Mouse (Mus musculus) T-helper 17 cell (primary cell): ENCODE measurements around the gene Pagr1b.

ENCODE experiments used
- in situ Hi-C, 2 experiments: fragments of 300-600 bp; cut with MboI, MseI; formaldehyde crosslinking; loops; 1 replicate in 1 of 2; 2 replicates in 1 of 2; pipeline ENCODE4 v1.15.1; 2025; ENCODE audit warnings: high pct_unique_total_duplicates in 2 of 2

Gene Pagr1b

GRCm38 (mm10) chr7:127007313-127008024 lies 8.8 kb downstream of the Pagr1b start:
- in situ Hi-C loops, result no loop called here

- in situ Hi-C loops, result no loop called here
Observed at GRCm38 (mm10) chr7:127004122-127004875, 12.0 kb downstream of the Pagr1b start.

DNA sequence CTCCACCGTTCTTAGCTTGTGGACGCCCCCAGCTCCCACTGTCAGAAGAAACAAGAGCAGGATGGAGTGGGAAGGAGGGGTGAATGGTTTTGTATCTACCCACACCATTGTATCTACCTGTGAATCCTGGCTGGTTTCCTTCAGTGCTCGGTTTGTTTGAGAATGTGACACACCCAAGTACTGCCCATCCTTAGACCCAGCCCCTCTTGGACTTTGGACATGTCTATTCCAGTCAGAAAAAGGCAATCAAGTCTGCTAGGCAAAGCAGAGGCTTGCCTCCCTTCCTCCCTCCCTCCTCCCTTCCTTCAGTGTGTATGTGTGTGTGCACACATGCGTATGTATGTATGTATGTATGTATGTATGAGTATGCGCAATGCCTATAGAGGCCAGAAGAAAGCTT lies 12.7 kb downstream of the Pagr1b start:
- in situ Hi-C loops, result no loop called here

GRCm38 (mm10) chr7:126999568-126999967 lies 16.7 kb downstream of the Pagr1b start:
- in situ Hi-C loops, result no loop called here

- in situ Hi-C loops, result no loop called here
Observed at GRCm38 (mm10) chr7:126996449-126996848, 19.8 kb downstream of the Pagr1b start.

DNA sequence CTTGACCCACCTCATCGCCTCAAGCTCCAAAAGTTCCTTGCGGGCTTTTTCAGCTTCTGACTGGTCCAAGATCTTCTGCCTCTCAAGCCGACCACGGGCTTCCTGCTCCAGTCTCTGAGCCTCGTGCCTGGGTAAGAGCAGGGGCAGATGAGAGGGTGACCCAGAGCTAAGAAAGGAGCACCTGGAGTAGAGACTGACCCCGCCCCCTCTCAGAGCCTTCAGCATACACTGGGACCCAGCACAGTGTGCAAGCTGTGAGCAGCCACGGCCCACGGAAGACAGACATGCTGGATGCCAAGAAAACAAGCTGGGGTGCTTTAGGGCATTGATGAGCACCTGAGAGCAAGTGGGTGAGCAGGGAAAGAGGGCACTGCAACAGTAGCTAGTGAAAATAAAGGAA lies 27.5 kb downstream of the Pagr1b start:
- in situ Hi-C loops, result no loop called here

- in situ Hi-C loops, result no loop called here
Observed at GRCm38 (mm10) chr7:126986319-126986718, 30.0 kb downstream of the Pagr1b start.

- in situ Hi-C loops, result loop anchor here in 1 of 2 experiments (5.0 kb wide), 1 partner anchor 67 kb away; no protein-coding TSS in a partner anchor
Observed at GRCm38 (mm10) chr7:126984667-126985444, 31.4 kb downstream of the Pagr1b start.

DNA sequence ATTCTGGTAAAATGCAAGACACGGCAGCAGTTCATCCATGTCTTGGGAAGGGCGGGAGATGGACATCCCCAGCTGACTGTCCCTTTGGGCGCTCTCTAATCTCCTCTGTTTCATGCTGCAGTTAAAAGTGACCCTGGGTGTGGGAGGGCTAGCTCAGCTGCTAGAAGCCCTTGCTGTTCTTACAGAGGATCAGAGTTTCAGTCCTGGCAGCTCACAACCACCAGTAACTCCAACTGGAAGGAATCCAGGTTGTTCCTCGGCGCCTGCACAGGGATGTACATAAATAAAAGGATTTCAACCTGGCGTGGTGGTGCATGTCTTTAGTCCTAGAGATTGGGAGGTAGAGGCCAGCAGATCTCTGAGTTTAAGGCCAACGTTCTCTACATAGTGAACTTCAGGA lies 33.2 kb downstream of the Pagr1b start:
- in situ Hi-C loops, result loop anchor here in 1 of 2 experiments (5.0 kb wide), 1 partner anchor 69 kb away; no protein-coding TSS in a partner anchor

DNA sequence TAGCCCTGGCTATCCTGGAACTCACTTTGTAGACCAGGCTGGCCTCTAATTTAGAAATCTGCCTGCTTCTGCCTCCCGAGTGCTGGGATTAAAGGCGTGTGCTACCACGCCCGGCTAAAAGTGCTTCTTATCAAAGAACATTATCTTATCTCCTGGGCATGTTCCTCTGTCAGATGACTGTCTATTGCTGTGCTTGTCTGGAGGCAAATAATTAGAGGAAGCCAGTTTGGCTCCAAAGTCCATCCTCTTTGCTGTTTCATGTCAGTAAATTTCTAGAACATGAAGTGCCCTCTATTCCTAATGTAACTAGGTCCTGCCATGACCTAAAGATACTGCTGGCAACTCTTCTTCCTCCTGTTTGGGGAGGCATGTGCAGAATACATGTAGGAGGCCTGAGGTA lies 34.2 kb downstream of the Pagr1b start:
- in situ Hi-C loops, result loop anchor here in 1 of 2 experiments (5.0 kb wide), 1 partner anchor 70 kb away; no protein-coding TSS in a partner anchor

DNA sequence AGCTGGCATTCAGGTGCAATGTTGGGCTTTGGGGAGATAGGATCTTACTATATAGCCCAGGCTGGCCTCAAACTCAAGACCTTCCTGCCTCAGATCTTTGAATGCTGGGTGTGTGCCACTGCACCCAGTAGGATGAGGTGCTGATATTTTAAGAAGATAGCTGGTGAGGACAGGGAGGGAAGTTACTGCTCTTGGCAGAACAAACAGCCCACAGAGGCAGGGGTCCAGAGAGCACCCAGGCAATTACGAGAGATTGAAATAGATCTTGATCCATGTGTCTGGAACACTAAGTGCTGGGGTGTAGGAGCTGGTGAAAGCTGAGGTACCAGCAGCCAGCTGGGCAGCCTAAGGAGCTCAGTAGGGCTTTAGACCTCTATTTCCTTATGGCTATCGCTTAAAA lies 34.7 kb downstream of the Pagr1b start:
- in situ Hi-C loops, result loop anchor here in 1 of 2 experiments (5.0 kb wide), 1 partner anchor 71 kb away; no protein-coding TSS in a partner anchor

- in situ Hi-C loops, result no loop called here
Observed at GRCm38 (mm10) chr7:126978841-126979240, 37.4 kb downstream of the Pagr1b start.

DNA sequence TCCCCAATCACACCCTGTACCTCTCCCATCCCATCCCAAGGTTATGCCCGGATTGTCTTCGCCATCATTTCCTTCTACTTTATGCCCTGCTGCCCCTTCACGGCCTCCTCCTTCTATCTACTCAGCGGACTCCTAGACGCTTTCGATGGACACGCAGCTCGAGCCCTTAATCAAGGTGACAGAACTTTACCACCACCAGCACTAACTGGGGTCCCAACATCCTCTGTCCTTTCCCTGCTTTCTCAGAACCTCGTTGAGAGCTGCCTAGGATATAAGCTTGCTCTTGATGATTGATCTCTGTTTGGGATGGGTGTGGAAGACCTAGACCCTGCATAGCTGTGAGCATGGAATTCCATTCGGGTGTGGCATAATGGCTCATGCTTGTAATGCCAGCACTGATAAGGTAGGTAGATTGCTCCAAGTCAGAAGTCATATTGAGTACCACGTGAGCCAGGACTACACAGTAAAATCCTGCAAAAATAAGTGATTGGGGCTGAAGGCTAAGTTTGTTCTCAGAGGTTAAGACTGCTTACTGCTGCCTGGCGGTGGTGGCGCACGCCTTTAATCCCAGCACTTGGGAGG lies 39.3 kb downstream of the Pagr1b start:
- in situ Hi-C loops, result no loop called here

- in situ Hi-C loops, result no loop called here
Observed at GRCm38 (mm10) chr7:126975950-126976866, 40.1 kb downstream of the Pagr1b start, which contains the start of gene Cdiptos. TSS of gene Cdiptos (minus strand) at chr7:126976098.

DNA sequence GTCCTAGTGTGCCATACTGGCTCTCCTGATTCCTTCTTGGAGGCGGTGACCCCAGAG lies 40.6 kb downstream of the Pagr1b start, which contains the start of gene Cdipt:
TSS of gene Cdipt (plus strand) at position 22 of the 57 bp plus-strand sequence.
- in situ Hi-C loops, result no loop called here

DNA sequence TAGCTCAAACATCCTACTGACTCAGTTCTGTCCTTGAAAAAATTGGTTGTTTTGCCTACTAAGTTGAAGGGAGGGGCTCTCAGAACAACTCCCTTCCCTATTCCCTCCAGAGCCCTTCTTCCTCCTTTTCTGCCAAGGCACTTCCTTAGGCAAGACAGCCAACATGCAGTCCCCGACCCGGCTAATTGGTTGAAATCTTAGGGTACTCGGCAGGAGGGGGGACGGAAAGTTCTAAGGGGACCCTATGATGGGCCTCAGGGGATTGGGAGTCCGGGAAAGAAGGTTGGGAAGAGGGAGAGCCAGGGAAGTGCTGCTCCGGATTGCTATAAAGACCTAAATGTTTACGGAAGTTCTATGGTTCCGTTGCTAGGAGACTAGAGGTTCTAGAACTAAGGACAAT lies 40.8 kb downstream of the Pagr1b start:
- in situ Hi-C loops, result no loop called here

GRCm38 (mm10) chr7:126967361-126967760 lies 48.9 kb downstream of the Pagr1b start:
- in situ Hi-C loops, result loop anchor here in 1 of 2 experiments (10.0 kb wide), 1 partner anchor 153 kb away; no protein-coding TSS in a partner anchor

GRCm38 (mm10) chr7:126965568-126965967 lies 50.7 kb downstream of the Pagr1b start:
- in situ Hi-C loops, result loop anchor here in 1 of 2 experiments (10.0 kb wide), 1 partner anchor 151 kb away; no protein-coding TSS in a partner anchor

- in situ Hi-C loops, result loop anchor here in 1 of 2 experiments (10.0 kb wide), 1 partner anchor 149 kb away; no protein-coding TSS in a partner anchor
Observed at GRCm38 (mm10) chr7:126963548-126964286, 52.6 kb downstream of the Pagr1b start.

GRCm38 (mm10) chr7:126961965-126962364 lies 54.3 kb downstream of the Pagr1b start:
- in situ Hi-C loops, result loop anchor here in 1 of 2 experiments (10.0 kb wide), 1 partner anchor 147 kb away; no protein-coding TSS in a partner anchor
